Mouse (Mus musculus) midbrain, embryonic 13.5 days (tissue): Measurements from ENCODE around the gene Tap1. TPM values are rescaled to one million over a fixed set of nuclear protein-coding genes. Genes with fewer than 3 reads are reported as not detected.
"Not testable (repeated sequence)": the region's sequence is repeated elsewhere in the genome, so short reads cannot be mapped to it uniquely, and the experiment has no call there.

Experiments used
- ATAC-seq: fragments of 200-750 bp; cut with Nextera tagmentation; 2 replicates; pipeline ENCODE4 v1.8.0; 2017; ENCODE audit warnings: mild to moderate bottlenecking, moderate TSS enrichment, moderate library complexity
- H3K27ac ChIP-seq: fragments of 300-500 bp; sonication (generic); 2 replicates; pipeline ENCODE4 v1.5.1; 2015; ENCODE audit warnings: inconsistent platforms, mild to moderate bottlenecking, moderate library complexity
- H3K27me3 ChIP-seq: fragments of 300-500 bp; sonication (generic); 2 replicates; pipeline ENCODE4 v1.6.1; 2015; ENCODE audit warnings: mild to moderate bottlenecking, inconsistent platforms
- H3K36me3 ChIP-seq: fragments of 300-500 bp; sonication (generic); 2 replicates; pipeline ENCODE4 v1.6.1; 2015; ENCODE audit warnings: mild to moderate bottlenecking, inconsistent platforms
- H3K4me1 ChIP-seq: fragments of 300-500 bp; sonication (generic); replicated peaks from 2 replicates; pipeline ENCODE4 v1.6.1; 2015; ENCODE audit warnings: inconsistent platforms
- H3K4me2 ChIP-seq: fragments of 300-500 bp; sonication (generic); replicated peaks from 2 replicates; pipeline ENCODE4 v1.6.1; 2015; ENCODE audit warnings: moderate library complexity, mild to moderate bottlenecking, inconsistent platforms
- H3K4me3 ChIP-seq: fragments of 300-500 bp; sonication (generic); replicated peaks from 2 replicates; pipeline ENCODE4 v1.5.1; 2015; ENCODE audit warnings: mild to moderate bottlenecking, inconsistent platforms
- H3K9ac ChIP-seq: fragments of 300-500 bp; sonication (generic); replicated peaks from 2 replicates; pipeline ENCODE4 v1.6.1; 2015; ENCODE audit warnings: mild to moderate bottlenecking, inconsistent platforms
- H3K9me3 ChIP-seq: fragments of 300-500 bp; sonication (generic); 2 replicates; pipeline ENCODE4 v1.6.1; 2016; ENCODE audit warnings: mild to moderate bottlenecking, inconsistent platforms
- WGBS: fragments of 180-500 bp; shearing (Covaris S2); methylation state at CpG from one replicate; pipeline ENCODE4 v1.1.7; 2015; 5-methylcytosine and 5-hydroxymethylcytosine counted together
- polyA plus RNA-seq: library from polyadenylated mRNA; unstranded; fragments of >200 nt; fragmentation: Nextera tagmentation; extraction: Ambion mirVana; gene quantifications from 2 replicates; pipeline ENCODE4 v1.2.1, GENCODE M21; 2015

Tap1 gene
- polyA plus RNA-seq, 1 experiment from 2014 or later, result 0.46 TPM

- not testable (repeated sequence) for H3K27me3 ChIP-seq, ATAC-seq, H3K36me3 ChIP-seq, H3K27ac ChIP-seq, H3K4me3 ChIP-seq, H3K4me1 ChIP-seq, H3K4me2 ChIP-seq, H3K9ac ChIP-seq, H3K9me3 ChIP-seq
- WGBS, result 92% methylated on average over 4 of the region's 7 CpGs
These were observed 32.4 kb downstream of the Tap1 start for GRCm38 (mm10) chr17:34219801-34220200.

- not testable (repeated sequence) for H3K4me1 ChIP-seq, H3K36me3 ChIP-seq, H3K27me3 ChIP-seq, H3K27ac ChIP-seq, H3K9ac ChIP-seq, ATAC-seq, H3K4me2 ChIP-seq, H3K4me3 ChIP-seq, H3K9me3 ChIP-seq
- 91% methylated on average over 7 of the region's 16 CpGs for WGBS
These were observed 33.0 kb downstream of the Tap1 start for GRCm38 (mm10) chr17:34220401-34220800.

GRCm38 (mm10) chr17:34224816-34225215 is 37.5 kb downstream of the Tap1 start:
- H3K4me2 ChIP-seq, result no peak overlapping the region
- H3K27ac ChIP-seq, result no peak overlapping the region
- no peak for ATAC-seq
- H3K27me3 ChIP-seq, result no peaks in the 10 kb centered on the region
- no peaks in the 10 kb centered on the region for H3K4me1 ChIP-seq
- H3K9ac ChIP-seq, result no peak overlapping the region
- H3K4me3 ChIP-seq, result no peak overlapping the region
- no peaks in the 10 kb centered on the region for H3K36me3 ChIP-seq
- 97% methylated on average over 3 of the region's 3 CpGs for WGBS
- peaks cover 4% of the 10 kb centered on the region; the same call in 1 of the 2 replicates for H3K9me3 ChIP-seq

- WGBS, result 95% methylated on average over 8 of the region's 8 CpGs
- ATAC-seq, result no peak
These were observed 38.1 kb downstream of the Tap1 start for GRCm38 (mm10) chr17:34225426-34225825.

GRCm38 (mm10) chr17:34225911-34226310 is 38.6 kb downstream of the Tap1 start:
- WGBS, result 97% methylated on average over 16 of the region's 23 CpGs
- not testable (repeated sequence) for H3K27me3 ChIP-seq, H3K4me3 ChIP-seq, H3K27ac ChIP-seq, H3K36me3 ChIP-seq, H3K9ac ChIP-seq, ATAC-seq, H3K4me1 ChIP-seq, H3K9me3 ChIP-seq, H3K4me2 ChIP-seq

More at GRCm38 (mm10) chr17:34225426-34225825, 38.1 kb downstream of the Tap1 start:
- no peak overlapping the region for H3K4me2 ChIP-seq
- H3K27me3 ChIP-seq, result no peaks in the 10 kb centered on the region
- no peaks in the 10 kb centered on the region for H3K4me1 ChIP-seq
- H3K4me3 ChIP-seq, result no peak overlapping the region
- H3K9ac ChIP-seq, result no peak overlapping the region
- H3K27ac ChIP-seq, result no peak overlapping the region
- no peaks in the 10 kb centered on the region for H3K36me3 ChIP-seq
- peaks cover 4% of the 10 kb centered on the region; the same call in 1 of the 2 replicates for H3K9me3 ChIP-seq

- H3K4me1 ChIP-seq, H3K4me2 ChIP-seq, H3K4me3 ChIP-seq, H3K27ac ChIP-seq, ATAC-seq, H3K9me3 ChIP-seq, H3K36me3 ChIP-seq, H3K27me3 ChIP-seq, H3K9ac ChIP-seq: not testable (repeated sequence)
- 95% methylated on average over 9 of the region's 9 CpGs for WGBS
These were observed 43.6 kb downstream of the Tap1 start for GRCm38 (mm10) chr17:34230971-34231370.

- 89% methylated on average over 7 of the region's 7 CpGs for WGBS
- H3K4me3 ChIP-seq, H3K9me3 ChIP-seq, H3K27me3 ChIP-seq, H3K9ac ChIP-seq, ATAC-seq, H3K27ac ChIP-seq, H3K36me3 ChIP-seq, H3K4me1 ChIP-seq, H3K4me2 ChIP-seq: not testable (repeated sequence)
These were observed 44.7 kb downstream of the Tap1 start for GRCm38 (mm10) chr17:34232021-34232420.

- Histone ChIP-seq H3K4me3 (no peak overlapping the region), H3K9ac (no peak overlapping the region), H3K27ac (no peak overlapping the region), H3K9me3 (no peaks in the 10 kb centered on the region), H3K4me2 (no peak overlapping the region), H3K4me1 (no peaks in the 10 kb centered on the region), H3K36me3 (no peaks in the 10 kb centered on the region), H3K27me3 (no peaks in the 10 kb centered on the region)
- WGBS, result 44% methylated on average over 9 of the region's 9 CpGs
- ATAC-seq, result peak; percentile 40; the same call in 1 of the 2 replicates
These were observed 47.6 kb downstream of the Tap1 start for GRCm38 (mm10) chr17:34234926-34235325.

- Histone ChIP-seq H3K9ac (no peak overlapping the region), H3K36me3 (no peaks in the 10 kb centered on the region), H3K27ac (no peak overlapping the region), H3K9me3 (no peaks in the 10 kb centered on the region), H3K27me3 (no peaks in the 10 kb centered on the region), H3K4me1 (no peaks in the 10 kb centered on the region), H3K4me3 (no peak overlapping the region), H3K4me2 (no peak overlapping the region)
- ATAC-seq, result no peak
- 88% methylated on average over 5 of the region's 5 CpGs for WGBS
These were observed 49.3 kb downstream of the Tap1 start for GRCm38 (mm10) chr17:34236691-34237090.

GRCm38 (mm10) chr17:34237741-34238140 is 50.4 kb downstream of the Tap1 start:
- H3K4me1 ChIP-seq, result no peaks in the 10 kb centered on the region
- H3K27me3 ChIP-seq, result no peaks in the 10 kb centered on the region
- H3K27ac ChIP-seq, result no peak overlapping the region
- 77% methylated on average over 3 of the region's 3 CpGs for WGBS
- ATAC-seq, result no peak
- no peak overlapping the region for H3K9ac ChIP-seq
- H3K36me3 ChIP-seq, result no peaks in the 10 kb centered on the region
- H3K9me3 ChIP-seq, result no peaks in the 10 kb centered on the region
- no peak overlapping the region for H3K4me3 ChIP-seq
- no peak overlapping the region for H3K4me2 ChIP-seq

GRCm38 (mm10) chr17:34238706-34239105 is 51.4 kb downstream of the Tap1 start, which contains the start of gene H2-Ob:
Gene H2-Ob, plus strand, starts transcription at chr17:34238903.
- no peak for ATAC-seq

GRCm38 (mm10) chr17:34239601-34240041 is 52.3 kb downstream of the Tap1 start:
- ATAC-seq, result no peak
- H3K4me2 ChIP-seq, result no peak overlapping the region
- 78% methylated on average over 10 of the region's 10 CpGs for WGBS

More at GRCm38 (mm10) chr17:34238706-34239105, 51.4 kb downstream of the Tap1 start, which contains the start of gene H2-Ob:
- Histone ChIP-seq H3K27me3 (no peaks in the 10 kb centered on the region), H3K4me1 (no peaks in the 10 kb centered on the region), H3K27ac (no peak within 1 kb of the TSS), H3K4me3 (no peak within 1 kb of the TSS), H3K9me3 (no peaks in the 10 kb centered on the region), H3K36me3 (no peaks in the 10 kb centered on the region), H3K4me2 (no peak within 1 kb of the TSS), H3K9ac (no peak within 1 kb of the TSS)
- 66% methylated on average over 3 of the region's 3 CpGs for WGBS

GRCm38 (mm10) chr17:34240366-34240765 is 53.0 kb downstream of the Tap1 start:
- Histone ChIP-seq H3K27ac (no peak overlapping the region), H3K4me1 (no peaks in the 10 kb centered on the region)
- no peak for ATAC-seq

More at GRCm38 (mm10) chr17:34239601-34240041, 52.3 kb downstream of the Tap1 start:
- H3K4me1 ChIP-seq, result no peaks in the 10 kb centered on the region
- no peaks in the 10 kb centered on the region for H3K36me3 ChIP-seq
- H3K4me3 ChIP-seq, result no peak overlapping the region
- no peaks in the 10 kb centered on the region for H3K9me3 ChIP-seq
- no peak overlapping the region for H3K9ac ChIP-seq
- no peaks in the 10 kb centered on the region for H3K27me3 ChIP-seq
- H3K27ac ChIP-seq, result no peak overlapping the region

More at GRCm38 (mm10) chr17:34240366-34240765, 53.0 kb downstream of the Tap1 start:
- no peaks in the 10 kb centered on the region for H3K27me3 ChIP-seq
- H3K36me3 ChIP-seq, result no peaks in the 10 kb centered on the region
- no peak overlapping the region for H3K9ac ChIP-seq
- H3K4me3 ChIP-seq, result no peak overlapping the region
- 69% methylated on average over 3 of the region's 3 CpGs for WGBS
- no peak overlapping the region for H3K4me2 ChIP-seq
- H3K9me3 ChIP-seq, result no peaks in the 10 kb centered on the region
